Mouse (Mus musculus): ENCODE results near the gene Aldh2. TPM values are rescaled to one million over a fixed set of nuclear protein-coding genes. Genes with fewer than 3 reads are reported as not detected.

Aldh2 gene
- total and polyA plus RNA-seq, 2 experiments from 2014 or later = 101 to 126 TPM

DNA sequence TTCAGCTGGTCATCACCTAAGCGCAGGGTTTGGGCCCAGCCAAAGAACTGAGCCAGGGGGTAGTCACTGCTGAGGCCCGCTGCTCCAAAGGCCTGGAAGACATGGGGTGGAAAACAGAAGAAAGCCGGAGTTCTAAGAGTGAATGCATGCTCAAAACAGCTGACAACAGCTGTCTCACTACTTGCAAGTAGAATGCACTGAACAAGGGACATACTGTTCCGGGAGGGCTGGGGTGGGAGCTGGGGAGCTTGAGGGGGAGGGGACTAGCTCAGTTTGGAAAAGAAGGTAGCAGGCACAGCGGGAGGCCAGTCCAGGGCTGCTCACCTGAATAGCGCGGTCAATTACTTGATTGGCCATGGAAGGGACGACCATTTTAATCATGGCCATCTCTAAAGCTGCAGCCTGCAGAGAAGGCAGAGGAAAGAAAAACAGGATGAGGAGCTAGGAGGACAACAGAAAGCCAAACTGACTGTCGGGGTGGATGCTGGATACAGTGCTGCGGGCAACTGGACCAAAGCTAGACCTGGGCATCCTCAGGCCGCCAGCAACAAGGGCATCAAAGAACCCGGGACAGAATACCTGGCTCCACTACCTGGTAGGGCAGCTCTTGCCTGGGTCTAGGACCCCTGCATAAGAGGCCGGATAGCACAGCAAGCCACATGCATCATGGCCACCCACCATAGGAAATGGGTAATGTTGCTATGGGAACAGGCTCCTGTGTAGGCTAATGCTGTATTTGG is 5.4 kb upstream of the Aldh2 start:
- no peaks in the 10 kb centered on the region for H3K36me3 ChIP-seq (replicated peaks; ENCODE audit: control insufficient read depth, insufficient read depth, low read length)
- H3K4me2 ChIP-seq (ENCODE audit: low read depth, low read length) = no peak overlapping the region
- WGBS = 69% methylated on average over 13 of the region's 13 CpGs
- H3K4me3 ChIP-seq (ENCODE audit: low read depth, low read length) = no peak overlapping the region
- H3K9me3 ChIP-seq (replicated peaks; ENCODE audit: control insufficient read depth, low read length) = no peaks in the 10 kb centered on the region
- DNase-seq (ENCODE audit: low spot score) = no peak
- H3K27me3 ChIP-seq (ENCODE audit: control insufficient read depth, insufficient read depth, low read length) = no peaks in the 10 kb centered on the region
- peaks cover 13% of the 10 kb centered on the region for H3K4me1 ChIP-seq (ENCODE audit: control insufficient read depth, insufficient read depth)
- TF ChIP-seq CTCF (IDR thresholded peaks at IDR 0.05; ENCODE audit: low read depth) = no peak
- no peak for TF ChIP-seq EP300 (IDR thresholded peaks at IDR 0.05; ENCODE audit: low read depth)
- no peak overlapping the region for H3K9ac ChIP-seq (replicated peaks; ENCODE audit: low read depth, low read length)
- ATAC-seq (ENCODE audit: insufficient read depth, low read depth) = peak; percentile 26; the same call in 1 of the 2 replicates
- peak overlapping the region; percentile 55 for H3K27ac ChIP-seq (ENCODE audit: low read depth)

DNA sequence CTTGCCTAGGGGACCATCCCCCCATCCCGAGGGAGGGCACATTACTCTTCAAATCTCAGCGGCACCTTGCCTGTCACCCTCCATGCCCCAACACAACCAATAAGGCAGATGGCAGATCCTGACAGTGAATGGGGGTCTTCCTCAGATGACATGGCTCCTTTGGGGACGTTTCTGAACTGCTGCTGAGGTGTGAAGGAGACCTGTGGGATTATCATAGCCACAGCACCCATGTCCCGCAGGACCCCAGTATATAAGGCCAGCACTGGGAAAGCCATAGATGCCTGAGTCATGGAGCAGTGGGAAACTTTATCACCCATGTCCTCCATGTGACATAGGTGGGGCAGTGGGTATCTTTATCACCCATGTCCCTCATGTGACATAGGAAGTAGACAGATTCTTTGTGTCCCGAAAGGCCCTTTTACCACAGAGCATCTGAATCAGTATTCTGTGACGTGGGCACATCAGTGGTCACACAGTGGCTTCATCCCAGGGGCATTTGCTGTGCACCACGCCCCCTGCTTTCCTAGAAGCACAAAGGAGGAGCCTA is 4.4 kb upstream of the Aldh2 start:
- no peak for ATAC-seq (ENCODE audit: insufficient read depth, low read depth)
- no peaks in the 10 kb centered on the region for H3K9me3 ChIP-seq (replicated peaks; ENCODE audit: control insufficient read depth, low read length)
- H3K4me3 ChIP-seq (ENCODE audit: low read depth, low read length) = no peak overlapping the region
- no peaks in the 10 kb centered on the region for H3K27me3 ChIP-seq (ENCODE audit: control insufficient read depth, insufficient read depth, low read length)
- H3K36me3 ChIP-seq (replicated peaks; ENCODE audit: control insufficient read depth, insufficient read depth, low read length) = no peaks in the 10 kb centered on the region
- WGBS = 75% methylated on average over 7 of the region's 7 CpGs
- no peak for TF ChIP-seq EP300 (IDR thresholded peaks at IDR 0.05; ENCODE audit: low read depth)
- no peak for TF ChIP-seq CTCF (IDR thresholded peaks at IDR 0.05; ENCODE audit: low read depth)
- H3K9ac ChIP-seq (replicated peaks; ENCODE audit: low read depth, low read length) = no peak overlapping the region; the same call in 1 of the 2 replicates
- peak overlapping the region; percentile 55 for H3K27ac ChIP-seq (ENCODE audit: low read depth)
- no peak for DNase-seq (ENCODE audit: low spot score)
- no peak overlapping the region for H3K4me2 ChIP-seq (ENCODE audit: low read depth, low read length)
- H3K4me1 ChIP-seq (ENCODE audit: control insufficient read depth, insufficient read depth) = peaks cover 18% of the 10 kb centered on the region

DNA sequence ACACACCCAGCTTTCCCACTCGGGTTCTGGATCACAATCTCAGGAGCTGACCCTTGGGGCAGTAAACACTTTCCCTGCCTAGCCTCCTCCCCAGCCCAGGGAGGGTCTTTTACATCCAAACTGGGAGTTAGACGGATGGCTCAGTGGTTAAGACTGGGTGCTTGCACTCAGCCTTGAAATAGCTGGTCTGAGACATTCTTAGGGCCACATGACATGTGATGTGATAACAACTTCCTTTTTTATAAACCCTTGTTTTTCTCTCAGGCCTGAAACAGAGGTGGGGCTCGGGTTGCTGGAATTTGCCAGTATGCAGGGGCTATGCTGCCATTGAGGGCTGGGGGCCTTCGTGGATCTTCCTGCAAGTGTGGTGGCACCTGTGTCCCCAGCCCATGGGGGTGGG is 3.7 kb upstream of the Aldh2 start:
- no peak overlapping the region for H3K4me3 ChIP-seq (ENCODE audit: low read depth, low read length)
- no peak overlapping the region for H3K27ac ChIP-seq (ENCODE audit: low read depth)
- no peaks in the 10 kb centered on the region for H3K9me3 ChIP-seq (replicated peaks; ENCODE audit: control insufficient read depth, low read length)
- no peak for DNase-seq (ENCODE audit: low spot score)
- H3K27me3 ChIP-seq (ENCODE audit: control insufficient read depth, insufficient read depth, low read length) = no peaks in the 10 kb centered on the region
- no peak overlapping the region for H3K4me2 ChIP-seq (ENCODE audit: low read depth, low read length)
- no peak for ATAC-seq (ENCODE audit: insufficient read depth, low read depth)
- TF ChIP-seq EP300 (IDR thresholded peaks at IDR 0.05; ENCODE audit: low read depth) (no peak), CTCF (IDR thresholded peaks at IDR 0.05; ENCODE audit: low read depth) (no peak)
- no peaks in the 10 kb centered on the region for H3K36me3 ChIP-seq (replicated peaks; ENCODE audit: control insufficient read depth, insufficient read depth, low read length)
- no peak overlapping the region for H3K9ac ChIP-seq (replicated peaks; ENCODE audit: low read depth, low read length)
- H3K4me1 ChIP-seq (ENCODE audit: control insufficient read depth, insufficient read depth) = peaks cover 18% of the 10 kb centered on the region
- 46% methylated on average over 4 of the region's 4 CpGs for WGBS

DNA sequence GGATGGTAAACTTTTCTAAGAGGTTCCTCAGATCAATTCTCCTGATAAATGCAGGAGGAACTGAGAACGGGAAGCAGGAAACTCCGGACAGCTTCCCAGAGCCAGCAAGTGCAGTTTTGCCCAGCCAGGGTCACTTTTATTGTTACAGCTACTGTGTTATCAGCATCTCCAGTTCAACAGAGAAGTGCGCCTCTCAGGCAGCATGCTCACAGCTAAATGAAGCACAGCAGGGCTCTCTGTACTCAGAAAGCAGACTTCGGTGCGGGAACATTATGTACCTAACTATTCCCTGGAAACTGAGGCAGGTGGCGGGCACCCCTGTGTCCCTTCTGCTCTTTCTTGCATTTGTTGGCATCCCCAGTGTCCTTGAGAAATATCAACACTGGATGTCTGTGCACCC is 2.6 kb upstream of the Aldh2 start:
- Histone ChIP-seq H3K9ac (replicated peaks; ENCODE audit: low read depth, low read length) (no peak overlapping the region), H3K27me3 (ENCODE audit: control insufficient read depth, insufficient read depth, low read length) (no peaks in the 10 kb centered on the region; the same call in 1 of the 2 replicates), H3K4me3 (ENCODE audit: low read depth, low read length) (no peak overlapping the region), H3K36me3 (replicated peaks; ENCODE audit: control insufficient read depth, insufficient read depth, low read length) (no peaks in the 10 kb centered on the region), H3K27ac (ENCODE audit: low read depth) (no peak overlapping the region), H3K4me1 (ENCODE audit: control insufficient read depth, insufficient read depth) (peaks cover 18% of the 10 kb centered on the region), H3K4me2 (ENCODE audit: low read depth, low read length) (no peak overlapping the region), H3K9me3 (replicated peaks; ENCODE audit: control insufficient read depth, low read length) (no peaks in the 10 kb centered on the region)
- no peak for DNase-seq (ENCODE audit: low spot score)
- WGBS = 28% methylated on average over 6 of the region's 6 CpGs
- TF ChIP-seq EP300 (IDR thresholded peaks at IDR 0.05; ENCODE audit: low read depth) (no peak), CTCF (IDR thresholded peaks at IDR 0.05; ENCODE audit: low read depth) (no peak)
- ATAC-seq (ENCODE audit: insufficient read depth, low read depth) = no peak

DNA sequence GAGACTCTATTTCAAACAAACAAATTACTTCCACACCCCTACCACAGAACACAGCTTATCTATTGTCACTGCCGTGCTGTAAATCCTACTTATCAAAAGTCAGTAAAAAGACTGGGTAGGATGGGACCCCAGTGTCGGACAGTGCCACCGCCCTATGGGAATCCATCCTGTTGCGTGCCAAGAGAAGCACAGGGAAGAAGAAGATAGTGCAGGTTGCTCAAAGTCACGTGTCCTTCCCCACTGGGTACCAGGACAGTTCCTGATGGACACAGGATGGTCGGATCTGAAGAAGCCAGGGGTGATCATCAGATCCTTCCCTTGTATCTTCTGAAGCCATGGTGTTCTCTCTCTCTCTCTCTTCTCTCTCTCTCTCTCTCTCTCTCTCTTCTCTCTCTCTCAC is 2.1 kb upstream of the Aldh2 start:
- no peak overlapping the region for H3K4me3 ChIP-seq (ENCODE audit: low read depth, low read length)
- WGBS = 69% methylated on average over 6 of the region's 6 CpGs
- H3K4me2 ChIP-seq (ENCODE audit: low read depth, low read length) = no peak overlapping the region
- H3K27ac ChIP-seq (ENCODE audit: low read depth) = no peak overlapping the region
- H3K36me3 ChIP-seq (replicated peaks; ENCODE audit: control insufficient read depth, insufficient read depth, low read length) = no peaks in the 10 kb centered on the region
- no peak overlapping the region for H3K9ac ChIP-seq (replicated peaks; ENCODE audit: low read depth, low read length)
- H3K9me3 ChIP-seq (replicated peaks; ENCODE audit: control insufficient read depth, low read length) = no peaks in the 10 kb centered on the region
- DNase-seq (ENCODE audit: low spot score) (no peak), ATAC-seq (ENCODE audit: insufficient read depth, low read depth) (no peak)
- H3K27me3 ChIP-seq (ENCODE audit: control insufficient read depth, insufficient read depth, low read length) = no peaks in the 10 kb centered on the region; the same call in 1 of the 2 replicates
- peaks cover 18% of the 10 kb centered on the region for H3K4me1 ChIP-seq (ENCODE audit: control insufficient read depth, insufficient read depth)
- TF ChIP-seq EP300 (IDR thresholded peaks at IDR 0.05; ENCODE audit: low read depth) (no peak), CTCF (IDR thresholded peaks at IDR 0.05; ENCODE audit: low read depth) (no peak)

All from heart, postnatal 0 days (tissue).